Mouse (Mus musculus) cerebellum, adult 11-12 months (tissue): ENCODE measurements around the gene Uox.
A peak's percentile ranks its signal among the peaks of the same experiment; 100 is the strongest.

Source experiments
- DNase-seq: peaks from one replicate; pipeline ENCODE4 v3.0.0; 2022

Uox gene

DNA sequence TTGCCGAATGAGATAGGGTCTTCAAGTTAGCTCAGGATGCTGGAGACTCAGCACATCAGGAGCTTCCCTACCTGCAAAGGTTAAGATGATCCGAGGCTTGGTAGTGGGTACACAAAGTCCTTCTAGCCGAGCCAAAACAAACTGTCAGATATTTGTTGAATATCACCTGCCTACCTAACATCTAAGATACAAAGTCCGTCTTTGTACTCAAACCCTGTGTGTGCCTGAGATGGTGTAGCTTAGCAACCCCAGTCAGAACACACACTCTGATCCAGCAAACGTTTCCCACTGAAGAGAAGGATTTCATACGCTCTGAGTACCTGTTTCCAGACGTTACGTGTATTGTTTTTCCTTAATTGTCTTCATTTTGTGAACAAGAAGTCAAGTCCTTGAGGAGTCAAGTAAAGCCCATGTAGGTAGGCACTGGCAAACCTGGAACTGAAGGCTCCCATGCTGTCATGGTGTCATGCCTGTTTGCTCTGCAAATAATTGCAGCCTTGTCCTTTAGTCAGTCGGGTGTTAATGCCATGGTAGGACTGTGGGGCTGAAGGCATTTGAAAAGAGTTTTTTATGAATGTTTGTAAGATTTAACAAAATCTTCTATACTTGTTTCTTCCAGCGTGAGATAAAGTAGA, at the start of gene Uox:
TSS of gene Uox (plus strand) at position 279 of the 635 bp plus-strand sequence.
- DNase-seq, result no peak

DNA sequence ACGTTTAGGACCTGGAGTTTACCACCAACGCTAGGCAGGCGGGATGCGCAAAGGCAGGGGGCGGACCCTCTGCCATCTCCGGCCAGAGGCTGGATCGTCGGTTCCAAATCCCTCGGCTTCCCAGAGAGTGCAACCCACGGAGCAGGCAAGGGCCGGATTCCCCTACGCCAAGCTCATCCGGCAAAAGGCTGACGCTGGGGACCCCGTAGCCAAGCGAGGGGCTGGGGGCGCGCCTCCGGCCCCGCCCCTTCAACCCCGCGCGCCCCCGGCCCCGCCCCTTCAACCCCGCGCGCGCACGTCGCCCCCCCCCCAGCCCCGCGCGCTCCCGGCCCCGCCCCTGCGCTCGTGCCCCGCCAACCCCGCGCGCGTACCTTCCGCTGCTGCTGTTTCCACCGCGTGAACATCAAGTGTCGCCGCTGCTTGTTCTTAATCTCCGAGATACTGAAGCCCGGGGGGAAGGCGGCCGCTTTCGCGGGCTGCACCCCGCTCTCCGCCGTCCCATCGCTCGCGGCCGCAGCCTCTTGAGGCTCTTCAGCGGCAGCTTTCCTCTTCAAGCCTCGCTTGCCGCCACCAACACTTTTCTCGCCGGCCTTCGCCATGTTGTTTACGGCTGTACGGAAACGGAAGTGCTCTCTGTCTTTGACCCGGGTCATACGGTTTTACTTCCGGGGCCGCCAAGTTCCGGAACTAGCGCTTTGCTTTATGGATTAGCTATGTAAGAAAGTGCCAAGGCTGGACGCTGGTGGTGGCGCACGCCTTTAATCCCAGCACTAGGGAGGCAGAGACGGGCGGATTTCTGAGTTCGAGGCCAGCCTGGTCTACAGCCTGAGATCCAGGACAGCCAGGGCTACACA, 49.2 kb upstream of the Uox start, which contains the start of gene Rpf1:
TSS of gene Rpf1 (minus strand) at position 632 of the 854 bp plus-strand sequence.
- peak; percentile 91 for DNase-seq

DNA sequence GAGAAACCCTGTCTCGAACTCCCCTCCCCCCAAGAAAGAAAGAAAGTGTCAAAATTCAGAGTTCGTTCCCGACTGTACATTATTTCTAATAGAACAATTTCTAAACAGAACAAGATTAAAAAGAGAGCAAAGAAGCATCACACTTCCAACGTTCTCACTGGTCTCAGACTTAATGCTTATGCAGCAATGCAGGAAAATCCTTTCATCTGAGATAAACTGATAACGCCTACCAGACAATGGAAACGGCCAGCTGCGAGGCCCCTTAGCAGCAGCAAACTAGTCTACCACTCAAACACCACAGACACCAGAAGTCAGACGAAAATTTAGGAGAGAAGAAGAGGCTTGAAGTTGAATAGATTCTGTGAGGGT, 48.6 kb upstream of the Uox start:
- DNase-seq, result no peak

DNA sequence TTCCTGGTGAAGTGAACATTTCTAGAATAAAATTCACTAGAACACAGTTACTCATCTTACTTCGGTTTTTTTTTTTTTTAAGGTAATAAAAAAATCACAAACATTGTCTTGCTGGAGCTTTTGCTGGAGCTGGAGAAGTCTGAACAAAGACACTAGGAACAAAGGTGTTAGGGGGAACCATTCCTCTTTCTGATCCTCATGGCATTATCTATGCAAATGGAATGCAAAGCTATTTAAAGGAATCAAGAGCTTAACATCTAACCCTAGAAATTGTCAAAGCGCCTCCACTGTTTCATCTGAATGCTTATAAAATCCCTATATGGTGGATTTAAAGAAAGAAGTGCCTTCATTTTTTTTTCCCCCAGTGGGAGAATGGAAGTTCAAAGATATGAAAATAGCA, 41.9 kb upstream of the Uox start:
- DNase-seq, result no peak

DNA sequence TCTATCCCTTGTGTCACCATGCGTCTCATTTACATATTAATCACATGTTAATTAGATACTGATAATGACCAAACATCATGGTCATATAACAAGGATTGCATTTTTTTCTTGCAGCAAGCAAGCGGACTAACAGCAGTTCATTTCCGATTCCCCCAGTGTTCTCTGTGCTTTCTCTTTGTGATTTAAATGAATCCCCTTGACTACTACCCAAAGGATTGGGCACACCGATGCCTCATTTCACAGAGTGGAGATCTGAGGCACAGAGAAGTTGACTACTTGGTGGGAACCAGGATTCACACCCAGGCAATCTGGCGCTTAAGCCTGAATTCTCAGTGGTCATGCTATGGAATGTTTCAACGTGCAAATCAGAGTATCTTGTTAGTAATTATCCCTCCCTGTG, 35.2 kb upstream of the Uox start:
- no peak for DNase-seq

DNA sequence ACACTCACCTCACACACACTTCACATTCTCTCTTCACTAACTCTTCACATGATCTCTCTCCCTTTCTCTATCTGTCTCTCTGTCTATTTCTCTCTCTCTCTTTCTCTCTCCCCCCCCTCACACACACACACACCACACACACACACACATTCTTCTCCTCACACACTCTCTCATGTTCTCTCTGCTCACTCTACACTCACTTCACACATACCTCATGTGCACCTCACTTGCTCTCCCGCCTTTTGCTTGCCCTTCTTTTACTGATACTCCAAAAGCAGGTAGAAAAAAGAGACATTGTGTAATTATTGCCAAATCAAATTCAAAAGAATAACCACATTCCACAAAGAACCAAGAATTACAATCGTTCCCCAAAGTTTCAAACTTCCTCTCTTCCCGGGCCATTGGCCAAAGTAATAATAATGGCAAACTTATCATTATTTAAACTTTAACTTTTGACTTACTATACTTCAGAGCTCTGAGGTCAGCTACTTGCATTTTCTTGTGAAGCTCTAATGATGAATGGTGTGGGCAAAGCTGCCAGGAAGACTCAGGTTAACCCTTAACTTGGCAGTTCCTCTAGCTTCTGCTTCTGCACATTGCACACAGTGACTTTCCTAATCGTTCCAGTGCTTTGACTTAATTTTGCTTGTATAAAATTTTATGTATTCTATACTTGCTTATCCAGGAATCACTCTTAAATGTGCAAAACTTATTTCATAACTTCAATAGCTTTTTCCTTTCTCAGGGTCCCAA, 29.5 kb upstream of the Uox start:
- DNase-seq, result no peak

DNA sequence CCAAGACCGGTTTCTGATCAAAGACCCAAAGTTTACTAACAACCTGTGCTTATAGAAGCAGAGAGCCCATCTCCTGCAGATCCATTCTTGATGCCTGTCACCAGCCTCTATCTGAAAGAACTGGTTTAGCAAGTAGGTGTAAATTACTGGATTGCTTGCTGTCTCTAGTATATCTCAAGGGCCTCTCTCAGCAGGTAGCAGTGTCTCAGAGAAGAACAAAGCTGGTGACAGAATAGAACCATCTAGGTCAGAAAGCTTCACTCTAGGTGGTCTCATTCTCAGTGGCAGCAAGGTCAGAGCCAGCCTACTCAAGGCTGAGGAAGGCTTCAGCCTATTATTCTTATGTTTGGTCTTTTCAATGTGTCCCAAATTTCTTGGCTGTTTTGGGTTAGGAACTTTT, 26.6 kb upstream of the Uox start:
- no peak for DNase-seq

DNA sequence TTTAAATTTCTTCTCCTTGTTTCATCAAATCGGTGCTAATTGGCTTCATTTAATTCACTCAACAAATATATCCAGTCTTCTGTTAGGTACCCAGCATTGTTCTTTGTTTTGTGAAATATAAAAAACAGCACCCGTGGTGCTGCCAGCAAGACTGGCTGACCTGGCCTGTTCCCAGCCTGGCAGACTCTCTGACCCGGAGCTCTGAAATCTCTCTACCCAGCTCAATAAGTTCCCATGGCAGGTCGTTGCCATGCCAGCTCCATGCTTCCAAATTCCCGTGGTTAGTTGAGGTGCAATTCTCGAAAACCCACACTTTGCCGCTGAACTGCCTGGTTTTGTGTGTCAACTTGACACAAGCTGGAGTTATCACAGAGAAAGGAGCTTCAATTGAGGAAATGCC, 15.4 kb upstream of the Uox start:
- no peak for DNase-seq

DNA sequence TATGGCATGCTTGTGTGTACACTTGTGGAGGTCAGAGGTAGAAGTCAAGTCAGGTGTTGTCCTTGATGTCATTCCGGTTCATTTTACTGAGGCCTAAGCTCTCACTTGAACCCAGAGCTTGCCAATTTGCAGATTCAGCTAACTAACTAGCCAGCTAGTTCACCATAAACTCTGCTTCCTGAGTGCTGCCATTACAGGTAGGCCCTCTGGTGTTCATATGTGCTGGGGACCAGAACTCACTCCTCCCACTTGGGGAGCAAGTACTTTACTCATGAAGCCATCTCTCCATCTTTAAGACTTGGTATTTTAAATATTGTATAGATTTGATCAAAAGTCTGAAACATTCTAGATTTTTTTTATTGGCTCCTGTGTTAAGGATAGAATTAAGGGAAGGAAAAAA, 13.7 kb upstream of the Uox start:
- no peak for DNase-seq

DNA sequence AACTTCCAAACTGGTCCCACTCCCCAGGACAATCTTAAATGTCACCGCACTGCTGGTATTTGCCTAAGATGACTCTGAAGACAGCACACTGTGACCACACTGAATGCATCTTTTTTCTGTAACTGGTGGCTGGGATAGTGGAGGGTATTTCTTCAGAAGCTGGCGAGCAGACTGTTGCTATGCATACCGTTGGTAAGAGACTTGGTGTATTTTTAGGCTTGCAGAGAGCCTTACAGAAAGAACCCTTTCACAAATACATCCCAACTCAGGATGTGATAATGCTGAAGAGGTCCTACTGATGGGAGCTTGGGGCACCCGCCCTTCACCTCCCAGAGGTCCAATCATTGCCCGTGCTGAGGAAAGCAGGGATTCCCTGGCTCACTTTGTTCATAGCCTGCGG, 12.7 kb upstream of the Uox start:
- no peak for DNase-seq

DNA sequence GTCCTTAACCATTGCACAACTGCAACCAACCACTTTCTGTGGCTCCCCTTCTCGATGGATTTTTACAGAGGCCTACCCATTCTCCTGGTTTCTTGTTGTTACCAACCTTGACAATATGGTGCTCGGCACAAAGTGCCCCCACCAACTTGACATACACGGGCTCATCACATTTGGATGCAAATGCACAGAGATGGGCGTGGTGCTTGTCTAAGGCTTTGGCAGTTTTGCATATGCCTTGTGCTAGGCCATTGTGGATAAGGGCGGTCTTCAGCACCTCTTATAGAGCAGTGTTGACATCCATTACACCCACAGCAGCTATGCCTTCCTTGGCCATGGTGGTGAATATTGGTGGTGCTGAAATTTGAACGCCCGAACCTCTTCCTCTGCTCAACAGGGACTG, 7.3 kb upstream of the Uox start:
- no peak for DNase-seq

DNA sequence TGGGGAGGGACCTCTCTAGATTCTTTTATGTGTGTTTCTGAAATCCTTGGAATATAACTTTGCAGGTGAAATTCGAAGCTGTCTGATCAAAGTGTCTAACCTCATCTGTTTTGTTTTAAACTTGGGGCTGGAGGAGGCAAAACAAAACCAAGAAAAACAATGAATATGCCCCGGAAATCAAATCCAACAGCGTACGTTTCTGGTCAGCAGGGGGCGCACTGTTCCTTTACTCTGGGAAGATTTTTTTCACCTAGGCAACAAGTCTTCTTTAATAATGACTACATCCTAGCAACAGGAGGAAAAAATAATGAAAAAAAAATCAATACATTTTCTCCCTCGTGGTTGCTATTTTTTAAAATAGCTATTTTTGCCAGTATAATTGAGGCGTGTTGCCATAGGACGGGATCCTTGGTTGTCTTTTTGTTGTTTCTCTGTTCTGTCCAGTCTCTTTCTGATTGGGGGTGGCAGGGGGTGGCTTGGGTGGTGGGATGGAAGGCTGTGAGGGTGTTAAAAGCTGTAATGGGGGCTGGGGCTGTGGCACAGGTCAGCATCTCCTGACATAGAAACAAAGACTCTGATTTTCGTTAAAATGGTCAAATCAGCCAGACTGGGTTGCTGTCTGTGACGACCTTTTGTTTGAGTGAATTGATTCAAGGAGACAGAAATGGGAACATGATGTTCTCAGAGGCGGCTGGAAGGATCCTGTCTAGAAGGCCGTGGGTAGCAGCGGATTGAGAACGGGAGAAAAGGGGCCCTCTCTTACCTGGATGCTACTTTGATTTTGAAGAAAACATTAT, 5.8 kb upstream of the Uox start:
- DNase-seq, result peak; percentile 37

DNA sequence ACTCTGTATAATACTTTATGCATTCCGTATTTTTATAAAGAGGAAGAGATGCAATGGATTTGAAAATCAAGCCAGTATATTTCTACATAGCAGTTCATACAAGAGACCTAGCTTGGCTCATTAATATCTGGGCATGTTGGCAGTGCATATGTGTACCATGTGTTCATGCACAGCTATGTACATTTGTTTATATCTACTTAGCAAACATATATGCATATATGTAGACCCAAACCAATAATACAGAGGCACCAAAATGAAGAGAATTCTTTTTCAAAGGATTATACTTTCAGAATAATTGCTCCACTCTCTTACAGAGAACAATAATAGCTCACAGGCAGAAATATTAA, 5.2 kb upstream of the Uox start:
- DNase-seq, result no peak

DNA sequence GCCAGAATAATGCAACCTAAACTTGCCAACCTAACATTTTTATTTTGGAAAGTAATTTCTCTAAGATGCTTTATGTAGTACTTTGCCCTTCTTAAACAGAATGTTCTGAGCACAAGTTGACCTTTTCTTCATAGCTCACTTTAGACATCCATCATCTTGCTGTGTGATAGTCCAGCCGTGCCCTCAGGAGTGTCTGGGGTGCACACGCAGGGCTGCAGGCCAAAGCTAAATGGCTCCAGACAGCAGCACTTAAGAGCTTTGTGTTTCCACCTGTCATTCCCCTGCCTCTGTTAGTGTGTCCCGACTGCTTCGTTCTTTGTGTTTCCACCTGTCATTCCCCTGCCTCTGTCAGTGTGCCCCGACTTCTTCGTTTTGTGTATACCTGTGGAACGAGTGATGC, 2.9 kb upstream of the Uox start:
- DNase-seq, result no peak

DNA sequence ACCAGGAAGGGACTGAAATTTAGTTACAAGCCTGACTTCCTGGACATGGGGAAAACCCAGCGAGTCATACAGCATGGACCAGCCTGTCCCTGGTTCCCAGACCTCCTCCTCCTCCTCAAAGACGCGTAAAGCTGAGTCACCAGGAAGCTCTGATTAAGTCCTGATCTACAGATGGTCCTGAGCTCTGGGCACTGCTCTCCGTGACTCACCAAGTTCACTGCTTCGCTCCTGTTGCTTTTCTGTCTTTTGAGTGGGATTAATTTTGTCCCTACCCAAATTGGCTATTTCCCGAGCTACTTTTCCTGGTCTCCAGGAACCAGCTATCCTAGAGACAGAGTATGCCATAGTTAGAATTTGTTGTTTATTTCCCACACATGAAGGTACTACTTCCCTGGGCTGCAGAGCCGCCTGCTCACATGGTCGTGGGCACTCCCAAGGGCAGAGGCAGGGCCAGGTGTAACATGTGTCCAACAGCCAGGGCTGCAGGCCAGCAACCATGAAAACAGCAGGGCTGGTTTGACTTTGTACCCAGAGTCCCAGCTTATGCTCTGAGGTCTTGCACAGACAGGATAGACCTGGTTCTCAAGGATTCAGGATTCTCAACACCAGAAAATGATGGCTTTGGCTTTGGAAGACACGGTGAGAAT, 2.2 kb upstream of the Uox start:
- no peak for DNase-seq

DNA sequence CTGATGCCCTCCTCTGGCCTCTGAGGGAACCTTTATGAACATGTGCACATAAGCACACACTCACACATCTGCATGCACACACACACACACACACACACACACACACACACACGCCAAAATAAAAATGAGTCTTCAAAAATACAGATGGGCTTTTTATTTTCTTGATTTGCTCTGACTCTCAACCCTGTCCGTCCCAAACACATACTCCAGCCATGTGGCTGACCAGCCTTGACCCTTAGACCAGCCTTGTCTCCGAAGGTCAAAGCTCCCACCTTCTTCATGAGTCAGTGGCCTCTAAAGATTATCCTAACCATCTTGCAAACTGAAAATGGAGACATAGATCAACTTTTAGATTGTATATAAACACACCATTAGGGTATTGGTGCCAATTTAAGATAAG, 632 bp upstream of the Uox start:
- no peak for DNase-seq

DNA sequence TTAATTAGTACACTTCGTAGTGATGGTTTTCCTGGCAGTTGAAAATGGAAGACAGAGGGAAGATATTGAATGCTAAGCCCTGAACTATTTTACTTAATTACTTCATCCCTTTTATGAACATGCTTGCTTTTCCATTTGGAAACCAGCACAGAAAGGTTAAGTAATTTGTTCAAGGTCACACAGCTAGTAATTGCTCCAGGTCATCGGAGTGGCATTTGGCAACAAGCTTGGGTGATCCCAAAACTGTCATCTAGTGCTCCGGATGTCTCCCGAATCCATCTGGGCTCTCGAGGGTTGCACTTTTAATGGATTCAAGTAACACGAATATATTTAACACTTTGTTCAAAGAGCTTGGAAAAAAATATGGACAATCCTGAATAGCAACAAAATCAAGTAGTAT, 713 bp downstream of the Uox start:
- no peak for DNase-seq

DNA sequence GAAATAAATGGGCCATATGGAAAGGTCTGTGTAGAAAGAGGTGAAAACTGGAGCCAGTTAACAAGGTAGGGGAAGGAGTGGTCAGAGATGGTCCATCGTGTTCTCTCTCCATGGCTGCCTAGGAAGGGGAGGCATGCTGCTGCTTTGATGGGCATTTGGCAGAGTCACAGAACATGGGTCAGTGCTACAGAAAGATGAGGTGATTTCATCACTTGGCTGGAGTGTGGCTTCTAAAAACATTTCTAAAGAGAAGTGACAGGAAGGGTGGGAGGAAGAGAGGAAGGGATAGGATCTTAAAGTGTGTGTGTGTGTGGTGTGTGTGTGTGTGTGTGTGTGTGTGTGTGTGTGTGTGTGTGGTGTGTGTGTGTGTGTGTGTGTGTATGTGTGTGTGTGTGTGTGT, 1.1 kb downstream of the Uox start:
- no peak for DNase-seq

DNA sequence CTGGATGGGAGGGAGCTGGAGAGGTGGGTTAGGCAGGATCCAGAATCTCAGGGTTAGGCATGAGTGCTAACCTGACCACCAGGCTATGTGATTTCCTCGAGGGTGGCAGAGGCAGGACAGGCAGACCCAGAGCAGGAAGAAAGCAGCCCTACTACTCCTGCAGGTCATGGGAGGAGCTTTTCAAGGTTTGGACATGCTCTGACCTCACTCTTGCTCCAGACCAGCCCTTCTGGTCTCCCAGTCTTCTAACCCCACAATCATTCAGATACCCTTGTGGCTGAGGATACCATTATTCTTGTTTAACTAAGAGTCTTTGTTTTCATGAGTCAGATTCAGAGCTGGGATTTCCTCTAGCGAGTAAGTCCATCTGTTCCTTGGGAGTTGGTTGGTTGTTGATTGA, 7.4 kb downstream of the Uox start:
- DNase-seq, result no peak

DNA sequence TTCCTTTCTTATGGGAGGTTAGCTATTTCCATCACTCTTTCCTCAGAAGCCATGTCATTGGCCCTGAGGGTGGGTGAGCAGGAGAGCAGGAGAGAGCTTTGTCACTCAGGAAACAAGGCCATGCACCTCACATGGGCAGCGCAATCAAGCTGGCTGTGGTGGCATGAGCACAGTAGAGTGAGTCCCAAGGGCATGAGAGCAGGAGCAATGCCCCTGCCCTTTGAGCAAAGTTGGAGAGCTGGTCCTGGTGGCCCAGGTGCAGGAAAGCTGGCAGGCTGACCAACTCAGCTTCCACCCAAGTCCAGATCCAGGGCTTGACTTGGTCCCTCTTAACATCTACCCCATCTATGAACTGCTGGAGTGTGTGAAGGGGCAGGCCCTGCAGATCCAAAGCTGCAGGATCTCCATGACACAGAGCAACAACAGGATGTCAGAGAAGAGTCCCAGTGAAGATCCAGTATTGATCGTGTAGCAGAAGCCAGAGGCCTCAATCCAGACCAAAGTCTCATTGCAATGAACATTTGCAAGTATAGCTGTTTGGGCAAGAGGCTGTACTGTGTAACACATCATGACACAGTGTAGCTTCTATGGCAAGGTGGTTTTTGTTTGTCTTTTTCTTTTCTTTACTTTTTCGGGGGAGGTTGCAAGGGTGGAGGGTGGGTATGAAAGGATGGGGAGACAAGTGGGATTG, 10.0 kb downstream of the Uox start:
- DNase-seq, result no peak

DNA sequence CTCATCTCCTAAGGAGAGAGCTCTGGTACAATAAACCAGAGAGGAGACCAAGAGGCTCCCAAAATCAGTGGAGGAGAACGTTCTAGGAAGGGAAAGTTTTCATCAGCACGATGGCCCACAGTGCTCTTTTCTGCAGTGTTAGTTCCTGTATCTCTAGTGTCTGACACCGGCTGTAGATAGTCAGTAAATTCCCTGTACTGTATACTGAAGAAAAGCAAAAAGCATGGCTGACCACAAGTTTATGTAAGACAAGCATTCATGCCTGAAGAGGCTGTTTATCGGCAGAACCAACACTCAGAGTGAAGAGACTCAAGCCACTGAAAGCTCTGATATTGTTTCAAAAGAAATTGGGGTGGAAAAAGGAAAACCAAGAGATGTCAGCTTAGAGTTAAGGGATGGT, 13.3 kb downstream of the Uox start:
- no peak for DNase-seq

DNA sequence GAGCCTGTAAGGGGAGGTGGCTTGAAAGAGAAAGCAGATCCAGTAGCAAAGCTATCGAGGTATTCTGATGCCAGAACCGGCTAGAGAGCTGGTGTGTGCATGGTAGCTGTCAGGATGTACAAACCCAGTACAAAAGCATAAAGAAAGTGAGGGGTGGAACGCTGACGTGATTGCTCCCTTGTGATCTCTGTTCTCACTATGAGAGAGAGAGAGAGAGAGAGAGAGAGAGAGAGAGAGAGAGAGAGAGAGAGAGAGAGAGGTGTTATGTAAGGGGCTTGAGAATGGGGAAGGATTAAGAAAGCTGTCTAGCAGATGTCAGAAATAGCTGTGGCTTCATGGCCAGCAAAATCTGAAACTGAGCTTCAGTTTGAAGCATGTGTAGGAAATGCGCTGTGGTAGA, 13.7 kb downstream of the Uox start:
- no peak for DNase-seq
